Mouse (Mus musculus): ENCODE measurements around the gene Tmem125. TPM values are rescaled to one million over a fixed set of nuclear protein-coding genes. Genes with fewer than 3 reads are reported as not detected.

The Tmem125 gene
- total and polyA plus RNA-seq, 2 experiments from 2014 or later, result 0.29 TPM; not detected in 1

DNA sequence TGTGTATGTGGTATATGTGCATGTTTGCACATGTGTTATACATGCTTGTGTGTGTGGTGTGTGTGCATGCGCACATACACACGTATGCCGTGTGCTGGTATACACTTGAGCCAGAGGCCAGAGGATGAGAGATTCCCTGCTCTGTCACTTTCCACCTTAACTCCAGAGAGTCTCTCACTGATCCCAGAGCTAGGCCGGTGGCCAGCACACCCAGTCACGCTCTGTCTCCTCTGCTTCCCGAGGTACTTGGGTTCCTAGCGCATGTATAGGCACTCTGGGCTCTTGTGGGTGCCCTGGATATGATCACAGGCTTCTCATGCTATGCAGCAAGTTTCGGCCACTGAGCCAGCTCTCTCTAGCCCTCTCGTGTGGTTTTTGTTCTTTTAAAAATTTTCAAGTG, 43.1 kb downstream of the Tmem125 start:
- H3K27ac ChIP-seq (ENCODE audit: low read depth, low read length), result no peak overlapping the region
- WGBS, result 72% methylated on average over 9 of the region's 9 CpGs
- H3K4me1 ChIP-seq (ENCODE audit: insufficient read depth), result no peaks in the 10 kb centered on the region
- TF ChIP-seq CTCF (IDR thresholded peaks at IDR 0.05; ENCODE audit: low read depth), result no peak
- no peak overlapping the region for H3K9ac ChIP-seq
- ATAC-seq (no peak), DNase-seq (no peak)
- H3K4me3 ChIP-seq (ENCODE audit: low read depth, low read length), result no peak overlapping the region
- no peak overlapping the region for H3K4me2 ChIP-seq (ENCODE audit: low read depth)
- H3K9me3 ChIP-seq (ENCODE audit: low read length), result no peaks in the 10 kb centered on the region
- H3K27me3 ChIP-seq (ENCODE audit: insufficient read depth, low read length), result no peaks in the 10 kb centered on the region
- no peaks in the 10 kb centered on the region for H3K36me3 ChIP-seq (ENCODE audit: insufficient read depth)

GRCm38 (mm10) chr4:118500171-118500724, 43.6 kb downstream of the Tmem125 start:
- H3K4me1 ChIP-seq (ENCODE audit: insufficient read depth), result no peaks in the 10 kb centered on the region
- no peak for DNase-seq
- no peaks in the 10 kb centered on the region for H3K9me3 ChIP-seq (ENCODE audit: low read length)
- no peak overlapping the region for H3K27ac ChIP-seq (ENCODE audit: low read depth, low read length)
- no peak overlapping the region for H3K4me3 ChIP-seq (ENCODE audit: low read depth, low read length)
- no peak overlapping the region for H3K4me2 ChIP-seq (ENCODE audit: low read depth)
- no peaks in the 10 kb centered on the region for H3K36me3 ChIP-seq (ENCODE audit: insufficient read depth)
- H3K9ac ChIP-seq, result no peak overlapping the region
- 67% methylated on average over 6 of the region's 6 CpGs for WGBS
- TF ChIP-seq CTCF (IDR thresholded peaks at IDR 0.05; ENCODE audit: low read depth), result no peak
- no peaks in the 10 kb centered on the region for H3K27me3 ChIP-seq (ENCODE audit: insufficient read depth, low read length)
- ATAC-seq, result no peak

Other genes starting within 250 kb of the Tmem125 start
- gene Szt2, start 134.8 kb downstream of the Tmem125 start, total RNA-seq (2014; rRNA removed), result 13.5 and 21.1 TPM in 2 replicates
- gene Szt2, start 134.8 kb downstream of the Tmem125 start, polyA plus RNA-seq (2015; fragmentation: Nextera tagmentation; extraction: Ambion mirVana), result 1.6 and 3.4 TPM in 2 replicates
- gene Med8, start 134.7 kb downstream of the Tmem125 start, total RNA-seq (2014; rRNA removed), result 79.6 and 82.9 TPM in 2 replicates
- gene Med8, start 134.7 kb downstream of the Tmem125 start, polyA plus RNA-seq (2015; fragmentation: Nextera tagmentation; extraction: Ambion mirVana), result 86.6 and 96.2 TPM in 2 replicates
- gene Elovl1, start 116.0 kb downstream of the Tmem125 start, total RNA-seq (2014; rRNA removed), result 10.2 and 13.9 TPM in 2 replicates
- 22.2 and 22.3 TPM in 2 replicates for gene Elovl1, start 116.0 kb downstream of the Tmem125 start, polyA plus RNA-seq (2015; fragmentation: Nextera tagmentation; extraction: Ambion mirVana)
- 17.6 and 21.6 TPM in 2 replicates for gene Cdc20, start 106.7 kb downstream of the Tmem125 start, total RNA-seq (2014; rRNA removed)
- gene Cdc20, start 106.7 kb downstream of the Tmem125 start, polyA plus RNA-seq (2015; fragmentation: Nextera tagmentation; extraction: Ambion mirVana), result 24.1 and 27.1 TPM in 2 replicates
- not detected in 2 replicates for gene Mpl, start 86.5 kb downstream of the Tmem125 start, total RNA-seq (2014; rRNA removed)
- 0.10 TPM in 1 of 2 replicates, not detected in the other for gene Mpl, start 86.5 kb downstream of the Tmem125 start, polyA plus RNA-seq (2015; fragmentation: Nextera tagmentation; extraction: Ambion mirVana)
- gene Tie1, start 54.0 kb downstream of the Tmem125 start, total RNA-seq (2014; rRNA removed), result 10.4 and 14.9 TPM in 2 replicates
- gene Tie1, start 54.0 kb downstream of the Tmem125 start, polyA plus RNA-seq (2015; fragmentation: Nextera tagmentation; extraction: Ambion mirVana), result 9.5 and 9.8 TPM in 2 replicates
- gene 2610528J11Rik, start 17.0 kb downstream of the Tmem125 start, total RNA-seq (2014; rRNA removed), result not detected in 2 replicates
- not detected in 2 replicates for gene 2610528J11Rik, start 17.0 kb downstream of the Tmem125 start, polyA plus RNA-seq (2015; fragmentation: Nextera tagmentation; extraction: Ambion mirVana)
- 0.69 and 2.0 TPM in 2 replicates for gene Cfap57, start 76.7 kb upstream of the Tmem125 start, total RNA-seq (2014; rRNA removed)
- gene Cfap57, start 76.7 kb upstream of the Tmem125 start, polyA plus RNA-seq (2015; fragmentation: Nextera tagmentation; extraction: Ambion mirVana), result 0.89 and 1.3 TPM in 2 replicates
- 48.9 and 56.3 TPM in 2 replicates for gene Ebna1bp2, start 76.8 kb upstream of the Tmem125 start, total RNA-seq (2014; rRNA removed)
- gene Ebna1bp2, start 76.8 kb upstream of the Tmem125 start, polyA plus RNA-seq (2015; fragmentation: Nextera tagmentation; extraction: Ambion mirVana), result 97.7 and 104 TPM in 2 replicates
- not detected in 2 replicates for gene Olfr62, start 114.9 kb upstream of the Tmem125 start, total RNA-seq (2014; rRNA removed)
- not detected in 2 replicates for gene Olfr62, start 114.9 kb upstream of the Tmem125 start, polyA plus RNA-seq (2015; fragmentation: Nextera tagmentation; extraction: Ambion mirVana)
- not detected in 2 replicates for gene Olfr1342, start 148.7 kb upstream of the Tmem125 start, total RNA-seq (2014; rRNA removed)
- gene Olfr1342, start 148.7 kb upstream of the Tmem125 start, polyA plus RNA-seq (2015; fragmentation: Nextera tagmentation; extraction: Ambion mirVana), result not detected in 2 replicates
- gene Olfr1341, start 159.5 kb upstream of the Tmem125 start, total RNA-seq (2014; rRNA removed), result not detected in 2 replicates
- gene Olfr1341, start 159.5 kb upstream of the Tmem125 start, polyA plus RNA-seq (2015; fragmentation: Nextera tagmentation; extraction: Ambion mirVana), result not detected in 2 replicates
- not detected in 2 replicates for gene Olfr1340, start 176.1 kb upstream of the Tmem125 start, total RNA-seq (2014; rRNA removed)
- 0.10 TPM in 1 of 2 replicates, not detected in the other for gene Olfr1340, start 176.1 kb upstream of the Tmem125 start, polyA plus RNA-seq (2015; fragmentation: Nextera tagmentation; extraction: Ambion mirVana)
- gene Olfr1339, start 188.1 kb upstream of the Tmem125 start, total RNA-seq (2014; rRNA removed), result not detected in 2 replicates
- not detected in 2 replicates for gene Olfr1339, start 188.1 kb upstream of the Tmem125 start, polyA plus RNA-seq (2015; fragmentation: Nextera tagmentation; extraction: Ambion mirVana)
- gene Olfr1338, start 214.7 kb upstream of the Tmem125 start, total RNA-seq (2014; rRNA removed), result not detected in 2 replicates
- gene Olfr1338, start 214.7 kb upstream of the Tmem125 start, polyA plus RNA-seq (2015; fragmentation: Nextera tagmentation; extraction: Ambion mirVana), result not detected in 2 replicates
- gene Olfr1337, start 238.5 kb upstream of the Tmem125 start, total RNA-seq (2014; rRNA removed), result not detected in 2 replicates
- gene Olfr1337, start 238.5 kb upstream of the Tmem125 start, polyA plus RNA-seq (2015; fragmentation: Nextera tagmentation; extraction: Ambion mirVana), result not detected in 2 replicates